Mouse (Mus musculus) embryonic facial prominence, embryonic 10.5 days (tissue): Measurements from ENCODE around the gene Hipk4. TPM values are rescaled to one million over a fixed set of nuclear protein-coding genes. Genes with fewer than 3 reads are reported as not detected.

Experiments used
- DNase-seq: peaks from one replicate; pipeline ENCODE4 v3.0.0-alpha.2; 2017; ENCODE audit warnings: low spot score
- H3K27ac ChIP-seq: fragments of 300-500 bp; sonication (generic); replicated peaks from 2 replicates; pipeline ENCODE4 v1.5.1; 2016; ENCODE audit warnings: mild to moderate bottlenecking
- H3K27me3 ChIP-seq: fragments of 300-500 bp; sonication (generic); replicated peaks from 2 replicates; pipeline ENCODE4 v1.6.1; 2016; ENCODE audit warnings: low read depth, mild to moderate bottlenecking; ENCODE audit not compliant: poor library complexity, severe bottlenecking
- H3K36me3 ChIP-seq: fragments of 300-500 bp; sonication (generic); replicated peaks from 2 replicates; pipeline ENCODE4 v1.6.1; 2016; ENCODE audit warnings: mild to moderate bottlenecking, moderate library complexity
- H3K4me1 ChIP-seq: fragments of 300-500 bp; sonication (generic); 2 replicates; pipeline ENCODE4 v1.6.1; 2016
- H3K4me3 ChIP-seq: fragments of 300-500 bp; sonication (generic); 2 replicates; pipeline ENCODE4 v1.5.1; 2016; ENCODE audit warnings: mild to moderate bottlenecking, moderate library complexity
- H3K9me3 ChIP-seq: fragments of 300-500 bp; sonication (generic); 2 replicates; pipeline ENCODE4 v1.6.1; 2016; ENCODE audit warnings: mild to moderate bottlenecking
- WGBS: fragments of 180-500 bp; shearing (Covaris S2); methylation state at CpG from one replicate; pipeline ENCODE4 v1.1.7; 2016; 5-methylcytosine and 5-hydroxymethylcytosine counted together
- polyA plus RNA-seq: library from polyadenylated mRNA; unstranded; fragments of >200 nt; fragmentation: Nextera tagmentation; extraction: Ambion mirVana; gene quantifications from 2 replicates; pipeline ENCODE4 v1.2.1, GENCODE M21; 2016

The Hipk4 gene
- 0.45 and 0.60 TPM in 2 replicates for polyA plus RNA-seq

- H3K27ac ChIP-seq = no peak within 1 kb of the TSS
- H3K4me1 ChIP-seq = peaks cover 11% of the 10 kb centered on the region
- DNase-seq = no peak
- H3K36me3 ChIP-seq = peaks cover 22% of the 10 kb centered on the region; the same call in 1 of the 2 replicates
- H3K9me3 ChIP-seq = peaks cover 2% of the 10 kb centered on the region; the same call in 1 of the 2 replicates
- WGBS = 63% methylated on average over 5 of the region's 5 CpGs
- H3K4me3 ChIP-seq = no peak within 1 kb of the TSS
- H3K27me3 ChIP-seq = no peaks in the 10 kb centered on the region
Measured at GRCm38 (mm10) chr7:27522967-27523366, at the start of gene Hipk4. TSS of gene Hipk4 (plus strand) at chr7:27523267.

- Histone ChIP-seq H3K36me3 (peaks cover 28% of the 10 kb centered on the region), H3K4me1 (peaks cover 15% of the 10 kb centered on the region), H3K27ac (peak overlapping the region; percentile 91), H3K27me3 (no peaks in the 10 kb centered on the region), H3K9me3 (no peaks in the 10 kb centered on the region), H3K4me3 (peak overlapping the region; percentile 79)
- DNase-seq = no peak
- under 1% methylated on average over 34 of the region's 34 CpGs for WGBS
Measured at GRCm38 (mm10) chr7:27473835-27474489, 49.1 kb upstream of the Hipk4 start.

GRCm38 (mm10) chr7:27474490-27474954 is 48.5 kb upstream of the Hipk4 start:
- no peaks in the 10 kb centered on the region for H3K9me3 ChIP-seq

GRCm38 (mm10) chr7:27475596-27475995 is 47.5 kb upstream of the Hipk4 start:
- Histone ChIP-seq H3K4me3 (peak overlapping the region; percentile 79; the same call in 1 of the 2 replicates), H3K9me3 (no peaks in the 10 kb centered on the region), H3K4me1 (peaks cover 15% of the 10 kb centered on the region), H3K27me3 (no peaks in the 10 kb centered on the region), H3K27ac (no peak overlapping the region), H3K36me3 (peaks cover 28% of the 10 kb centered on the region)
- WGBS = 91% methylated on average over 2 of the region's 2 CpGs
- no peak for DNase-seq

More at GRCm38 (mm10) chr7:27474490-27474954, 48.5 kb upstream of the Hipk4 start:
- H3K27me3 ChIP-seq = no peaks in the 10 kb centered on the region
- H3K27ac ChIP-seq = peak overlapping the region; percentile 91
- peaks cover 28% of the 10 kb centered on the region for H3K36me3 ChIP-seq
- H3K4me3 ChIP-seq = peak overlapping the region; percentile 79
- peak; percentile 97 for DNase-seq
- peaks cover 15% of the 10 kb centered on the region for H3K4me1 ChIP-seq
- WGBS = under 1% methylated on average over 23 of the region's 23 CpGs

- Histone ChIP-seq H3K4me3 (no peak overlapping the region), H3K36me3 (peaks cover 28% of the 10 kb centered on the region), H3K4me1 (peaks cover 21% of the 10 kb centered on the region), H3K27ac (no peak overlapping the region), H3K9me3 (no peaks in the 10 kb centered on the region), H3K27me3 (no peaks in the 10 kb centered on the region)
- WGBS = 94% methylated on average over 14 of the region's 14 CpGs
- DNase-seq = no peak
Measured at GRCm38 (mm10) chr7:27476098-27476635, 46.9 kb upstream of the Hipk4 start.

- no peak for DNase-seq
- Histone ChIP-seq H3K4me3 (no peak overlapping the region), H3K9me3 (no peaks in the 10 kb centered on the region), H3K27ac (no peak overlapping the region), H3K4me1 (peaks cover 32% of the 10 kb centered on the region), H3K36me3 (peaks cover 28% of the 10 kb centered on the region), H3K27me3 (no peaks in the 10 kb centered on the region)
- WGBS = 84% methylated on average over 7 of the region's 7 CpGs
Measured at GRCm38 (mm10) chr7:27478561-27478960, 44.5 kb upstream of the Hipk4 start.

- Histone ChIP-seq H3K4me3 (no peak overlapping the region), H3K9me3 (no peaks in the 10 kb centered on the region)
- no peak for DNase-seq
Measured at GRCm38 (mm10) chr7:27479750-27480149, 43.3 kb upstream of the Hipk4 start.

GRCm38 (mm10) chr7:27480506-27480905 is 42.6 kb upstream of the Hipk4 start:
- 73% methylated on average over 3 of the region's 3 CpGs for WGBS
- Histone ChIP-seq H3K4me3 (0 out of 2 replicates have a peak overlapping the region, but pooled peaks have one; percentile 55), H3K27me3 (no peaks in the 10 kb centered on the region), H3K9me3 (no peaks in the 10 kb centered on the region), H3K36me3 (peaks cover 28% of the 10 kb centered on the region), H3K27ac (peak overlapping the region; percentile 86), H3K4me1 (peaks cover 25% of the 10 kb centered on the region)
- DNase-seq = no peak

More at GRCm38 (mm10) chr7:27479750-27480149, 43.3 kb upstream of the Hipk4 start:
- peaks cover 32% of the 10 kb centered on the region for H3K4me1 ChIP-seq
- H3K27ac ChIP-seq = no peak overlapping the region
- WGBS = 79% methylated on average over 1 of the region's 1 CpGs
- H3K27me3 ChIP-seq = no peaks in the 10 kb centered on the region
- H3K36me3 ChIP-seq = peaks cover 28% of the 10 kb centered on the region

- Histone ChIP-seq H3K4me3 (peak overlapping the region; percentile 55), H3K36me3 (peaks cover 24% of the 10 kb centered on the region), H3K9me3 (no peaks in the 10 kb centered on the region), H3K27me3 (no peaks in the 10 kb centered on the region), H3K27ac (peak overlapping the region; percentile 86), H3K4me1 (peaks cover 25% of the 10 kb centered on the region)
- 9% methylated on average over 11 of the region's 11 CpGs for WGBS
- no peak for DNase-seq
Measured at GRCm38 (mm10) chr7:27480927-27481626, 42.0 kb upstream of the Hipk4 start.

- no peaks in the 10 kb centered on the region for H3K27me3 ChIP-seq
- 0% methylated on average over 12 of the region's 12 CpGs for WGBS
- H3K36me3 ChIP-seq = peaks cover 18% of the 10 kb centered on the region
- H3K27ac ChIP-seq = peak overlapping the region; percentile 86
- DNase-seq = peak; percentile 92
- peak overlapping the region; percentile 55 for H3K4me3 ChIP-seq
- H3K4me1 ChIP-seq = peaks cover 29% of the 10 kb centered on the region
- no peaks in the 10 kb centered on the region for H3K9me3 ChIP-seq
Measured at GRCm38 (mm10) chr7:27481627-27481969, 41.5 kb upstream of the Hipk4 start.

GRCm38 (mm10) chr7:27483860-27484259 is 39.2 kb upstream of the Hipk4 start:
- Histone ChIP-seq H3K4me1 (peaks cover 43% of the 10 kb centered on the region), H3K9me3 (no peaks in the 10 kb centered on the region), H3K36me3 (no peaks in the 10 kb centered on the region; the same call in 1 of the 2 replicates), H3K27ac (no peak overlapping the region), H3K27me3 (no peaks in the 10 kb centered on the region), H3K4me3 (no peak overlapping the region)
- no peak for DNase-seq
- 81% methylated on average over 4 of the region's 4 CpGs for WGBS

- no peaks in the 10 kb centered on the region for H3K9me3 ChIP-seq
- WGBS = 5% methylated on average over 13 of the region's 13 CpGs
- peaks cover 59% of the 10 kb centered on the region for H3K4me1 ChIP-seq
- H3K27ac ChIP-seq = peak overlapping the region; percentile 98
- no peak for DNase-seq
- H3K27me3 ChIP-seq = peaks cover 7% of the 10 kb centered on the region
- H3K36me3 ChIP-seq = peaks cover 10% of the 10 kb centered on the region
- H3K4me3 ChIP-seq = peak overlapping the region; percentile 85
Measured at GRCm38 (mm10) chr7:27486102-27486769, 36.8 kb upstream of the Hipk4 start.
